Mouse (Mus musculus): ENCODE measurements around the gene Atp7a. TPM values are rescaled to one million over a fixed set of nuclear protein-coding genes. Genes with fewer than 3 reads are reported as not detected.

The Atp7a gene
- polyA plus RNA-seq, 1 experiment from 2014 or later = 21.2 TPM

DNA sequence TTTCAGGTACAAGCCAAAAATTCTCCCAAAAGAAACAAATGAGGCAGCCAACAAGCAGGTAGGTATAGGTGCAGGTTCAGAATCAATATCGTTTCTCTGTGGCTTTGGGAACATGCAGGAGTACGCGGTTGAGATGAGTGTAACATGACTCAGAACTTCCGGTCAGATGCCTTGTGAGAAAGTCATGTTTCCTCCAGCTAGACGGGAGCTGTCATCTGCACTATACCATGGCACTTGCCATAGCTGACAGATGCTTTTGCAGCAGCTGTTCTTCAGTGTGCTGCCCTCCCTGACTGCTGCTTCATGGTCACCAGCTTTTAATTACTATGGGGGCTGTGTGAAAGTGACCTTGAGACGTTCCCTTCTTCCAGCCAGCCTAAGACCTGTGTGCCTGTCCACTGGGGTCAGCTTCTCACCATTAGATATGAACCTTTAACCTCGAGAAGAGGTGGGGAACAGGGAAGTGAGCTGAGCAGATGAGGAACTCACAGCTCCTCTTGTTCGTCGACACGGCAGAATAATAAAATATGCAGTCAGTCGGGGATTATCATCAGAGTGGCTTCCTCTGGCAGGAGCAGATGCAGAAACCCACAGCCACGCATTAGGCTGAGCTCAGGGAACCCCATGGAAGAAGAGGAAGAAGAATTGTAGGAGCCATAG is 109.0 kb downstream of the Atp7a start:
- no peak for DNase-seq
- Histone ChIP-seq H3K27me3 (ENCODE audit: control insufficient read depth, insufficient read depth, low read length) (no peaks in the 10 kb centered on the region), H3K9me3 (ENCODE audit: control insufficient read depth, low read length) (no peaks in the 10 kb centered on the region), H3K36me3 (ENCODE audit: control insufficient read depth, insufficient read depth, low read length) (no peaks in the 10 kb centered on the region), H3K9ac (replicated peaks; ENCODE audit: low read length) (no peak overlapping the region), H3K4me1 (ENCODE audit: control insufficient read depth, insufficient read depth, low read length) (no peaks in the 10 kb centered on the region), H3K27ac (replicated peaks; ENCODE audit: low read depth, low read length) (no peak overlapping the region), H3K4me2 (ENCODE audit: low read length) (no peak overlapping the region), H3K4me3 (replicated peaks; ENCODE audit: low read depth, low read length) (no peak overlapping the region)
- WGBS = 68% methylated on average over 12 of the region's 12 CpGs
- ATAC-seq (ENCODE audit: low FRiP score, low TSS enrichment) = no peak

DNA sequence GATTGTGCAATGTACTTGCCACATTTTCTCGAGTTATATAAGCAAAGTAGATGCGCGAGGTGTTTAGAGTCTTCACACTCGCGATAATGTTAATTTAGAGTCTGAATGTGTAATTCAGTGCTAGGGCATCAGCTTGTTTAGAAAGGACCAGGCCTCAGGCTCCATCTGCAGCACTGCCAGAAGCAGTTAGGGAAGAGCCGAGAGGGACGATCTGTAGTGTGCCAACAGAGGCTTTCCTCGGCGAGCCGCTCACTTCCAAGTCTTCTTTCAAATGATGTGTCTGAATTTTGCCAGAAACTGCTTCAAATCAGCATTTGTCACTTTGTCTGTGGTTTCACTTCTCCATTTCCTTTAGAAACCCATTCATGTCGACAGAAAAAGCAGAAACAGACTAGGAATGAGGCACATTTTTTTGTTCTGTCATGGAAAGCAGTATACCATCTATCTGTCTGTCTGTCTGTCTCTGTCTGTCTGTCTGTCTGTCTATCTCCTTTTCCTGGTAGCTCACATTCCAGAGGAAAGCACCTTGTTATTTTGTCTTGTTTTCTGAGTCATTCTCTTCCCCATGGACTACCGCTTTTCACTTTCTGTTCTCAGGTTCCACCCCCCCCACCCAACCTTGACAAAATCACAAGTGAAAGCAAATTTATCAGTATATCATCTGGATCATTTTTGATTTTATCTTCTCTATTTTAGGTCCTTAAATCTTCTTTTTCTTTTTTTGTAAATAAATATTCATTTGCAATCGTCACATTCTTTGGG is 112.4 kb downstream of the Atp7a start:
- H3K27me3 ChIP-seq (ENCODE audit: control insufficient read depth, insufficient read depth, low read length) = no peaks in the 10 kb centered on the region
- H3K9ac ChIP-seq (replicated peaks; ENCODE audit: low read length) = no peak overlapping the region
- DNase-seq (no peak), ATAC-seq (ENCODE audit: low FRiP score, low TSS enrichment) (no peak)
- H3K4me3 ChIP-seq (replicated peaks; ENCODE audit: low read depth, low read length) = no peak overlapping the region
- H3K36me3 ChIP-seq (ENCODE audit: control insufficient read depth, insufficient read depth, low read length) = no peaks in the 10 kb centered on the region
- no peak overlapping the region for H3K4me2 ChIP-seq (ENCODE audit: low read length)
- WGBS = 86% methylated on average over 13 of the region's 13 CpGs
- H3K4me1 ChIP-seq (ENCODE audit: control insufficient read depth, insufficient read depth, low read length) = no peaks in the 10 kb centered on the region
- no peaks in the 10 kb centered on the region for H3K9me3 ChIP-seq (ENCODE audit: control insufficient read depth, low read length)
- no peak overlapping the region for H3K27ac ChIP-seq (replicated peaks; ENCODE audit: low read depth, low read length)

DNA sequence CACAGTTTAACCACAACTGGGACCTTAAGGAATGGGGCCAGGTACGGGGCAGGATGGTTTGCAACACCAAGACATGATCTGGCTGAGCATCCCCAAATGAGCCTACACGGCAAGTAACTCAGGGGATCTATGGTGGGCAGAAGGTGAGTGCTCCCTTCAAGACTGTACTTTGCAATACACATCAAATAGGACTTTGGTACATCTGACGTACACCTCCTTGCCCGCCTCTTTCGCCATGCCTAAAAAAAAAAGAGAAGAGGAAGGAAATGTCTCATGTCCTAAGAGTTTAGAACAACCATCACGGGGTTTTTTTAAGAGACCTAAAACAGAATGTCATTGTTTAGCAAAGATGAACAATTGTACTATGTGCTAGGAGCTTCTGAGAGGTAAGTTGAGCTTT is 115.9 kb downstream of the Atp7a start, which contains the start of gene Tlr13:
Tlr13 (plus strand) TSS at position 269 of the 400 bp plus-strand sequence.
- no peak for ATAC-seq (ENCODE audit: low FRiP score, low TSS enrichment)
- Histone ChIP-seq H3K27me3 (ENCODE audit: control insufficient read depth, insufficient read depth, low read length) (no peaks in the 10 kb centered on the region), H3K4me1 (ENCODE audit: control insufficient read depth, insufficient read depth, low read length) (no peaks in the 10 kb centered on the region), H3K4me3 (replicated peaks; ENCODE audit: low read depth, low read length) (no peak within 1 kb of the TSS), H3K36me3 (ENCODE audit: control insufficient read depth, insufficient read depth, low read length) (no peaks in the 10 kb centered on the region), H3K9ac (replicated peaks; ENCODE audit: low read length) (no peak within 1 kb of the TSS), H3K27ac (replicated peaks; ENCODE audit: low read depth, low read length) (no peak within 1 kb of the TSS), H3K9me3 (ENCODE audit: control insufficient read depth, low read length) (no peaks in the 10 kb centered on the region), H3K4me2 (ENCODE audit: low read length) (no peak within 1 kb of the TSS)
- 87% methylated on average over 6 of the region's 6 CpGs for WGBS
- no peak for DNase-seq

DNA sequence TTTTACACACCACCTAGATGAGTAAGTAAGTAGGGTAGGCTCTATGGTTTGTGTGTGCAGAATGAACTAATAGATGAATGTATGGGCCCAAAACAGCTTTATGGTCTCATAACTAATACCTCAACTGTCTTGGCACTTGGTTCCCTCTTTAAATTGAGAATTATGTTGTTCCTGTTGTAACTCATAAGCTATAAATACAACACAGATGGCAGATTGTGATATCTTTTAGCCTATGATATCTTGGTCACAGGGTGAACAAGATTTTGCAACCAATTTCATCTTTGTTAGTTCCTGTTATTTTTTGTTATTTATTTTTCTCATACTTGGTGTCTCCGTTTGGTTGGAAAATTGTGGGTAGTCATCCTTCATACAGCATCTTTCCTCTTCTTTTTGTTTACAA is 121.1 kb downstream of the Atp7a start:
- ATAC-seq (ENCODE audit: low FRiP score, low TSS enrichment) = no peak
- WGBS = 89% methylated on average over 1 of the region's 1 CpGs
- Histone ChIP-seq H3K27me3 (ENCODE audit: control insufficient read depth, insufficient read depth, low read length) (no peaks in the 10 kb centered on the region), H3K9me3 (ENCODE audit: control insufficient read depth, low read length) (no peaks in the 10 kb centered on the region), H3K27ac (replicated peaks; ENCODE audit: low read depth, low read length) (no peak overlapping the region), H3K4me2 (ENCODE audit: low read length) (no peak overlapping the region), H3K36me3 (ENCODE audit: control insufficient read depth, insufficient read depth, low read length) (no peaks in the 10 kb centered on the region), H3K4me1 (ENCODE audit: control insufficient read depth, insufficient read depth, low read length) (no peaks in the 10 kb centered on the region), H3K9ac (replicated peaks; ENCODE audit: low read length) (no peak overlapping the region), H3K4me3 (replicated peaks; ENCODE audit: low read depth, low read length) (no peak overlapping the region)
- no peak for DNase-seq

DNA sequence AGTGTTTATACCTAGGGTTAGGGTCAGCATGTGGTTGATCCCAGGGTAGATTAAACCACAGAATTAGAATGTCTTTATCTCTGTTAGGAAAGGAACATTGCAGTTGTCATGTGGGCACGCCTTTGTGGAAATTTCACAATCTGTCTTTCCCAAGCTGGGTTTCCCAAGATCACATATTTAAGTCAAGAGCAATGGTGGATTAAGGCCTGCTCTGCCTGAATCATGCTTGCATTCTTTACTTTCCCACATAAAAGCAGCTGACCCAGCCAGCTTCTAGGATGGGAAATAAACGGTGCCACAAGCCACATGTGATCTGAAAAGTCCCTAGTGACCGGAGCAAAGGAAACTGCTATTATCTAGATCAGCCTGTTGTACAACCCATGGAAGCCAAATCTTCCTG is 122.4 kb downstream of the Atp7a start:
- H3K4me3 ChIP-seq (replicated peaks; ENCODE audit: low read depth, low read length) = no peak overlapping the region
- no peak overlapping the region for H3K4me2 ChIP-seq (ENCODE audit: low read length)
- no peak for DNase-seq
- H3K36me3 ChIP-seq (ENCODE audit: control insufficient read depth, insufficient read depth, low read length) = no peaks in the 10 kb centered on the region
- H3K4me1 ChIP-seq (ENCODE audit: control insufficient read depth, insufficient read depth, low read length) = no peaks in the 10 kb centered on the region
- no peaks in the 10 kb centered on the region for H3K9me3 ChIP-seq (ENCODE audit: control insufficient read depth, low read length)
- ATAC-seq (ENCODE audit: low FRiP score, low TSS enrichment) = no peak
- no peak overlapping the region for H3K27ac ChIP-seq (replicated peaks; ENCODE audit: low read depth, low read length)
- H3K27me3 ChIP-seq (ENCODE audit: control insufficient read depth, insufficient read depth, low read length) = no peaks in the 10 kb centered on the region
- WGBS = 85% methylated on average over 3 of the region's 3 CpGs
- H3K9ac ChIP-seq (replicated peaks; ENCODE audit: low read length) = no peak overlapping the region

DNA sequence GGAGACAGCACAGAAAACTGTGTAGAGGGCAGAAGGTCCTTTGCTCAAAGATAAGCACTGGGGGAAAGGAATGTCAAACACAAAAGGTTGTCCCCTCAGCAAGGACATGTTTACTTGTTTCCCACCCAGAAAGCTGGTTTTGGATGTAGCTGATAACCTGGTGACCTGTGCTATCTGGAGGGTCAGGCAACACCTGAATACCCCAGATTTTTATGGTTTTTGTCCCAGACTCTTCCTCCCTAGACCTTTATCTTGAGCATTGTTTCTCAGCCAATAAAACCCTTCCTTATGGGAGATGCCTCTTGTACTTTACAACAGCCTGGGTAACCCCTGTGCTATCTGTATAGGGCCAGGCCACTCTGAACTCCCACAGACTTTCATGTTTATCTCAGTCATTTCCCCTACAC is 127.1 kb downstream of the Atp7a start:
- no peak for ATAC-seq (ENCODE audit: low FRiP score, low TSS enrichment)
- H3K4me2 ChIP-seq (ENCODE audit: low read length) = no peak overlapping the region
- no peaks in the 10 kb centered on the region for H3K36me3 ChIP-seq (ENCODE audit: control insufficient read depth, insufficient read depth, low read length)

DNA sequence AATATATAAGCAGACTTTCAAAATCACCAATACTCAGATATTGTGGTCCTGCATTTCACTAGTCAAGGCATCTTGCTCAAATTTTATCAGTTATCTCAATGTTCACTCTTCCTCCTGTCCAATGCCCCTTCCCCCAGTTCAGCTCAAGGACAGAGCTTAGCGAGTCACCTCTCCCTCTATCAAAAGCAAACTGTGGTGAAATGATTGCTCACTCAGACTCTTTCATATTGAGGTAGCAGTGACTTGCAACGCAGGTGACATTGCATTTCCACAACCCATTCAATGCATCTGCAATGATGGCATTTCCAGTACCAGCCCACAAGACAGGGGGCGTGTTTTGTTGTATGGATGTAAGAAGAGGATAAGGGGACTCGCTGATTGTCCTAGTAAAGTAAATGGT is 128.8 kb downstream of the Atp7a start:
- H3K27ac ChIP-seq (replicated peaks; ENCODE audit: low read depth, low read length) = no peak overlapping the region
- no peak overlapping the region for H3K4me3 ChIP-seq (replicated peaks; ENCODE audit: low read depth, low read length)
- no peaks in the 10 kb centered on the region for H3K36me3 ChIP-seq (ENCODE audit: control insufficient read depth, insufficient read depth, low read length)
- H3K27me3 ChIP-seq (ENCODE audit: control insufficient read depth, insufficient read depth, low read length) = no peaks in the 10 kb centered on the region
- H3K9ac ChIP-seq (replicated peaks; ENCODE audit: low read length) = no peak overlapping the region
- no peak overlapping the region for H3K4me2 ChIP-seq (ENCODE audit: low read length)
- no peaks in the 10 kb centered on the region for H3K9me3 ChIP-seq (ENCODE audit: control insufficient read depth, low read length)
- DNase-seq = no peak
- WGBS = 83% methylated on average over 4 of the region's 4 CpGs
- ATAC-seq (ENCODE audit: low FRiP score, low TSS enrichment) = no peak
- H3K4me1 ChIP-seq (ENCODE audit: control insufficient read depth, insufficient read depth, low read length) = no peaks in the 10 kb centered on the region

More for the DNA sequence above, 127.1 kb downstream of the Atp7a start:
- no peak overlapping the region for H3K27ac ChIP-seq (replicated peaks; ENCODE audit: low read depth, low read length)
- no peaks in the 10 kb centered on the region for H3K4me1 ChIP-seq (ENCODE audit: control insufficient read depth, insufficient read depth, low read length)
- no peak overlapping the region for H3K4me3 ChIP-seq (replicated peaks; ENCODE audit: low read depth, low read length)
- H3K27me3 ChIP-seq (ENCODE audit: control insufficient read depth, insufficient read depth, low read length) = no peaks in the 10 kb centered on the region
- no peaks in the 10 kb centered on the region for H3K9me3 ChIP-seq (ENCODE audit: control insufficient read depth, low read length)
- no peak for DNase-seq
- H3K9ac ChIP-seq (replicated peaks; ENCODE audit: low read length) = no peak overlapping the region

DNA sequence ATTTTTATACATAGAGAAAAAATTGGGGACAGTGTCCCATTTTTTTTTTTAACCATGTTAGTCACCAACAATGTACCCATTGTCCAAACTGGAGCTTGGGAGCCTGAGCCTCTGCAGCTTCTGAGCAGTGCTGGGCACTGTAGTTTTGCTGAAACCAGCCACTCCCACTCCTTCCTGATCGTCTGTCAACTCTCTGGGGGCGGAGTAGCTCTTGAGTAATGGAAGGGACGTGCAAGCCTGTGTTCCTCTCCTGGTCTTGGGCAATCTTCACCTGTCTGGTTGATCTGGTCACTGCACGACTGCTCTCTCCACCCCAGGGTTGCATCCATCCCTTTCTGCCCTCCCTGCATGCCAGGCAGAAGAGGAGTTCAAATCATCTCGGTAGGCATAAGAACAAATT is 136.9 kb downstream of the Atp7a start:
- Histone ChIP-seq H3K27ac (replicated peaks; ENCODE audit: low read depth, low read length) (no peak overlapping the region), H3K9ac (replicated peaks; ENCODE audit: low read length) (no peak overlapping the region), H3K4me2 (ENCODE audit: low read length) (no peak overlapping the region), H3K9me3 (ENCODE audit: control insufficient read depth, low read length) (no peaks in the 10 kb centered on the region), H3K4me1 (ENCODE audit: control insufficient read depth, insufficient read depth, low read length) (no peaks in the 10 kb centered on the region), H3K36me3 (ENCODE audit: control insufficient read depth, insufficient read depth, low read length) (no peaks in the 10 kb centered on the region), H3K4me3 (replicated peaks; ENCODE audit: low read depth, low read length) (no peak overlapping the region), H3K27me3 (ENCODE audit: control insufficient read depth, insufficient read depth, low read length) (no peaks in the 10 kb centered on the region)
- DNase-seq = no peak
- no peak for ATAC-seq (ENCODE audit: low FRiP score, low TSS enrichment)
- 66% methylated on average over 5 of the region's 5 CpGs for WGBS

DNA sequence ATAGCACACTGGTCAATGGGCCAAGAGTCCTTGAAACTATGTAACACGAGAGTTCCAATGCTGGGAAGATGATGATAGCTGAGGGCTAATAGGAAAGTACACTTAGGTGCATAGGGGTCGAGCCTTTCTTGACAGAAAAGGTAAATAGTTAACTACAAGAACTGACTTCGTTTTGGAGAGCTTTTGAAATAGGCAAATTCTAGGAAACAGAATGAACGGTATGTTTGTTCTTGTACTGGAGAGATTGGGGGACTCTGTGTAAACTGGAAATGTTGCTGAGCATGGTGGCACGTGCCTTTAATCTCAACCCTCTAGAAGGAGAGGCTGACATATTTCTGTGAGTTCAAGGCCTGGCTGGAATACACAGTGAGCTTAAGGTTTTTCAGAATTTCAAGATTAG is 137.5 kb downstream of the Atp7a start:
- ATAC-seq (ENCODE audit: low FRiP score, low TSS enrichment) (no peak), DNase-seq (no peak)
- Histone ChIP-seq H3K36me3 (ENCODE audit: control insufficient read depth, insufficient read depth, low read length) (no peaks in the 10 kb centered on the region), H3K4me3 (replicated peaks; ENCODE audit: low read depth, low read length) (no peak overlapping the region), H3K27me3 (ENCODE audit: control insufficient read depth, insufficient read depth, low read length) (no peaks in the 10 kb centered on the region), H3K27ac (replicated peaks; ENCODE audit: low read depth, low read length) (no peak overlapping the region), H3K9me3 (ENCODE audit: control insufficient read depth, low read length) (no peaks in the 10 kb centered on the region), H3K4me1 (ENCODE audit: control insufficient read depth, insufficient read depth, low read length) (no peaks in the 10 kb centered on the region), H3K4me2 (ENCODE audit: low read length) (no peak overlapping the region), H3K9ac (replicated peaks; ENCODE audit: low read length) (no peak overlapping the region)
- 78% methylated on average over 5 of the region's 5 CpGs for WGBS

All from midbrain, embryonic 14.5 days (tissue).